Mouse (Mus musculus) fibroblast of lung, adult 2 months (primary cell): ENCODE measurements around the gene Stox1.
"Not testable (repeated sequence)": the region's sequence is repeated elsewhere in the genome, so short reads cannot be mapped to it uniquely, and the experiment has no call there.

Experiments used
- DNase-seq: peaks from one replicate; pipeline ENCODE4 v3.0.0-alpha.2; 2011; ENCODE audit warnings: low read depth

Gene Stox1

DNA sequence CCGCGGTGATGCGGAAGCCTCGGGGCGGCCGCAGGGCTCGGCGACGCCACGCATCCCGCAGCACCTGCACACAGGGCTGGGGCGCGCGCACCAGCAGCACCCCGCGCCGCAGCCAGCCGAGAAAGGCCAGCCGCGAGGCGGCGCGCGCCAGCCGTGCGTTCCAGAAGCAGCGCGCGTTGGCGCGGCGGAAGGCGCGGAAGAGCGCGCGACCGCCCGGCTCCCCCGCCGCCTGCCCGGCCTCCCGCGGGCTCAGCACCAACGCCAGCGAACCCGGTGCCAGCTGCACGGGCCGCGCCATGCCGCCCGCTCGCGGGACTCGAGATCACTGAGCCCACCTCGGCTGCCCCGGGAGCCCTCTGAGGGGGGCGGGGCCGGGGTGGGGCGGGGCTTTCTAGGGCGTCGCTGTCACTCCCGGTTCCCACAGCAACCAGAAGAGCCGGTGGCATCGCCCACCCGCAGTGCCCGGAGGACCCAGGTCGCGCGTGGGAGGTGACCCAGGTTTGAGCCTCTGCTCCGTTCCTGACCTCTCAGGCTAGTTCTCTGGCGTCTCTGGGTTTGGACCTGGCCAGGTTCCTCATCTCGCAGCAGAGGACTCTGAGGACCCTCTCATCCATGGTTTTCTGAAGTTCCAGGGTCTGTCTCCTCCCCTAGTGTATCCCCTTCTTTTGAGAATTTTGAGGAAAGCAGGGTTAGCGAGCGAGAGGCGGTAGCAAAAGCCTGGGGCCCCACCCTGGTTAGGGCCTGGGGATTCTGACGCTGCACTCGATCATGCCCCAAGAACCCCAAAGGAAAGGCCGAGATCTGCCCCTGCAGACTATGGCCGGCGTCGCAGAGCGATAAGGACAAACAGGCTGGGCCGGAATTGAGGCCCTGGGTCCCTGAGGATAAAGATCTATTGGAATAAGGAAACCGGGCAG, at the start of gene Stox1:
TSS of gene Stox1 (minus strand) at position 358 of the 917 bp plus-strand sequence.
- no peak for DNase-seq

DNA sequence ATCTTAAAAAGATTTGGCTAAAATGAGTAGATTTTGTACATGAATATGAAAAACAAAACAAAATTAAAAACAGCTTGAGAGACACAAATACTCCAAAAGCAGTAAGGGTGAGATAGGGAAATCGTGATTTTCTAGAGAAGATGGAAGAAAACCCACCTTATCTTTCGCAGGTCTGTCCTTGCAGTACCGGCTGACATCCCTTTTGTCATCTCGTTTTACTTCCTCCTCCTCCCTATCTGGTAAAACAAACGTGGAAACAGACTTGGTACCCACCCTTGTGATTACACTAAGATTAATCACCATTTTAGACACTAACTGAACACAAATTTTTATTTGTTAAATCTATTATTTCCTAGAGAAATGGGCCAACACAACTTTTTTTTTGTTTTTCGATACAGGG, 24.9 kb upstream of the Stox1 start:
- DNase-seq = no peak

DNA sequence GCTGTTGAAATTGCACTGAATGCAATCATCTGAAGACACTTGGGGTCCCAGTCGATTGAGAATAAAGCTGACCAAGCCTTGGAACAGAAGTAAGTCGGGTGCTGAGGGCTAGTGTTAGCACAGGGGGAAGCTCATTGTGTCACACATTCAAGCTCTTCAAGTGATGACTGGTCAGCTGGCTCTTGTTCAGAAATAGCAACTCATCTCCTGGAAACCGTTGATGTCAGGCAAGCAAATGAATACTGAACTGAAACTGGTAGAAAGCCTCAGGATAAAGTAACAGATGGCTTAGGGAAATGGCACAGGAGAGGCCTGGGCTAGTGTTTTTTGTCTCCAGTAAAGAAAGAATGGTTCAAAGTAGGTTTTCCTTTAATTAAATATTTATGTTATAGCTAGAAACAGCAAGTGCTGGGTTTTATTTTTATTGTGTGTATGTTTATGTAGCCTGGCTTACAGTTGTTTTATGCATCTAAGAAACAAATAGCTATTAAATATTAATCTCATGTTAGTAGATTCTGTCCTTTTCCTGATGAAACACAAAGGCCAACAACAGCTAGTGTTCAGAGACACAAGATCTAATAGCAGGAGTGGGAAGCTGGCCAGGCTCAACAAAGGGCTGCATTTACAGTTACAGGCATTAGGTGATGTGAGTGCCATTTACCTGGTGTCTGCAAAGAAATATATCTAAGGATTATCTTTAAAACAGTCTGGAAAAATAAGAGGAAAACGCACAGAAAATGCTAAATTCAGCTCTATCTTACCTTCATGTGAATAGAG, 14.2 kb upstream of the Stox1 start:
- DNase-seq = no peak

- DNase-seq = no peak
These were observed 11.2 kb upstream of the Stox1 start for GRCm38 (mm10) chr10:62736965-62737688.

DNA sequence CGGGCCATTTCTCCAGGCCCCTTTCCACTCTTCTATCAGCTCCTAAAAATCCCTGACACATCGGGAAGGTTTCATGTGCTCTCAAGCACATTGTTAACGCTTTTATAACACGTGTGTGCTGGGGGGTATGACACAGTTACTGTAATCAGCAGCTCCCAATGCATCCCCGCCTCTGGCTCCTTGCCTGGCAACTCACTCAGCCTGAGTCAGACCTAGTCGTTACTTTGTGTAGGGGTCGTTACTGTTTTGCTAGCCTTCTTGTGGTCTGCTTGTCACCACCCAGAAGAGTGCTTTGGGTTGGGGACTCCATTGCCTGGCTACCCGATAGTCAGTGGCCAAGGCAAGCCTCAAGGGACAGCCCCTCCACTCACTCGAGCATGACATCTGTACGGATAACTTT, 4.9 kb upstream of the Stox1 start:
- DNase-seq = no peak

DNA sequence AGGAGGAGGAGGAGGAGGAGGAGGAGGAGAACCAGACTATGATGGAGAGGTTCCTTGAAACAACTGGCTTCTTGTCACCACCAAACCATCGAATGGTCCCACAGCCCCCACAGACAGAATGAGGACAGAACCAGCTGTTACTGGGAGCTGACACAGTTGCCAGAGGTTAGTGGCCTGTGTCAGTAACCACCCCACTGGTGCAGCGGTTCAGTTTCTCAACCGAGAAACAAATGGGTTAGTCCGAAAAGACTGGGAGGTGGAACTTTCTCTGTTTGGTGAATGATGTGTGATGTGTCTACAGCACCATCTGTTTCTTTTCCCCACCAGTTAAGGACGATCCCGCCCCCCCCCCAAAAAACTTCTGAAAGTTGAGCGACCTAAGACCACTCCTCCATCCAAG, 992 bp downstream of the Stox1 start:
- DNase-seq = no peak

GRCm38 (mm10) chr10:62722701-62723100, 3.2 kb downstream of the Stox1 start:
- DNase-seq = no peak

DNA sequence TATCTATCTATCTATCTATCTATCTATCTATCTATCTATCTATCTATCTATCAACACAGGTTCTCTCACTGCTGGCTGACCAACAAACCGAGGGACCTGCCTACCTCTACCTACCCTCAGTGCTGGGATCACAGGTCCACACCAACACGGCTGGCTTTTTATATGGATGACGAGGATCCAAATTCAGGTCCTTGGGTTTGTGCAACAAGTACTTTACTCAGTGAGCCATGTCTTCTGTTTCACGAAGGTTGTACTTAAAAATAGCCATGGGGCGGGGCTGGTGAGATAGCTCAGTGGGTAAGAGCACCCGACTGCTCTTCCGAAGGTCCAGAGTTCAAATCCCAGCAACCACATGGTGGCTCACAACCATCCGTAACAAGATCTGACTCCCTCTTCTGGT, 5.4 kb downstream of the Stox1 start:
- not testable (repeated sequence) for DNase-seq

DNA sequence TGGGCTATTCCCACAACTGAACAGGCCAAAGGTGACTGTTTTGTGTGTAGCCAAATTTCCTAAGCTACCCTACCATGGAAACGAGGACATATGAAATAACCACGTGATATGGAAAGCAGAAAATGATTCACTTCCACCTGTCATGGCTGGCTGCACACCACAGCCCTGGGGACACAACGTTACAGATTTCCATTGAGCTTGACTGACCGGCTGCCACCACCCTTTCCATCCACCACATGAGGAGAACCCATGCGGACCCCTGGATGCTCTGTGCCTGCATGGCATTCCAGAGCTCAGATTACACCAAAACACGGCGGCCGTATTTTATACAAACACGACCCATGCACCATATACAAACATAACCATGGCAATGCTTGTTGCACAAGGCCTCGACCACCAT, 12.5 kb downstream of the Stox1 start:
- DNase-seq = no peak

- DNase-seq = no peak
These were observed 22.3 kb downstream of the Stox1 start for GRCm38 (mm10) chr10:62703579-62703978.

- no peak for DNase-seq
These were observed 23.5 kb downstream of the Stox1 start for GRCm38 (mm10) chr10:62702436-62702835.

DNA sequence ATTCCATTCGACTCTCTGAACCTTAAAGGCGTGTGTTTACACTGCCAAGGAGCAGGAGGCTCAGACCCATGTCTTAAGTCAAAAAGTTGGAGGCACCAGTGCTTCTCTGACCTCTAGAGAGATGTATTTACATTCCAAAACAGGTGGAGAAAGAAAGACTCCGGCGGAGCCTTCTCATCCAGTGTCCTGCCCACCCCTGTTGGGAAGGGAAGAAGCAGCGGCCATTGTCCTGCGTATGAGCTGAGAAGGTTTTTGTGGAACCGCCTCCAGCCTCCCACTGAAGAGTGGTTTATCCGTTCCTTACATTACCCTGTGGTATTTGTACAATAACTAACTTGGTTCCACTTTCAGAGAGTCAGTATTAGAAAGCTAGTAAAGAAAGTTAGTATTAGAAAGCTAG, 33.2 kb downstream of the Stox1 start:
- no peak for DNase-seq

DNA sequence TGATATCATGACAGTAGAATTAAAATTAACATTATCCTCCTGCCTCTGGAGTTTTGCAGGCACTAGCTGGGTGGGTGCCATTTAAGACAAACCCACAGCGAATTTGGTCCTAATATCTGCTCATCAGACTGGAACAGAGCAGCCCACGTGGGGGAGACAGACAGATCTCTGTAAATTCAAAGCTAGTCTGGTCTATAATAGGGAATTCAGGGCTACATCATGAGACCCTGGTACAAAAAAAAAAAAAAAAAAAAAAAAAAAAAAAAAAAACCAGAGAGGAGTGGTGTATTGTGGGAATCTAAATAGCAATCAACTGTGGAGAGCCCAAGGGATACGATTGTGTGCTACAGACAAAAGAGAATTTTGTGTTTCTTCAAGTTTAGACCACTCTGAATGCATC, 33.7 kb downstream of the Stox1 start:
- no peak for DNase-seq

DNA sequence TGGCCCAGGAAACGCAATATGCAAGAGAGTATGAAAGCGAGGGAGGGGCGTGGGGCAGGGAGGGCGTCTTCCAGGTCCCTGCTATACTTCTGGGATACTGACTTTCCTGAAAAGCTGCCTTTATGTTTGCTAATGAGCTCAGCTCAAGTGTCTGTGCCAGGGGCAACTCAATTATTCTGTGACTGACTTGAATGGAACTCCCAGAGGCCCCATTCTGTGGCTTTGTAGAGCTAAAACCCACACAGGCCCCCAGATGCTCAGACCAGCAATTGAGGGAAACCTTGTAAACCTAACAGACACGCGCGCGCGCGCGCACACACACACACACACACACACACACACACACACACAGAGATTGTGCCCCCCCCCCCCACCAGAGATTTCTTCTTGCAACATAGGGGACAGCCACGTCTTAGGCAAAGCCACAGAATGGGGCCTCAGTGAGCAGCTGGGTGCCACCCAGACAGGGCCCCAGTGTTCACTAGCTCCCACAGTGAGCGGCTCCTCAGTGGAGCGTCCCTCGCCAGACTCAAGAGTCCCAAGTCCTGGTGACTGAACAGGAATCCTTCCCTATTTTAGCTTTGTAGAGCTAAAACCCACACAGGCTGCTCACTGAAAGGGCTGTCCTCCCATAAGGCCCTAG, 38.8 kb downstream of the Stox1 start:
- no peak for DNase-seq

- no peak for DNase-seq
These were observed 42.9 kb downstream of the Stox1 start for GRCm38 (mm10) chr10:62683043-62683442.

DNA sequence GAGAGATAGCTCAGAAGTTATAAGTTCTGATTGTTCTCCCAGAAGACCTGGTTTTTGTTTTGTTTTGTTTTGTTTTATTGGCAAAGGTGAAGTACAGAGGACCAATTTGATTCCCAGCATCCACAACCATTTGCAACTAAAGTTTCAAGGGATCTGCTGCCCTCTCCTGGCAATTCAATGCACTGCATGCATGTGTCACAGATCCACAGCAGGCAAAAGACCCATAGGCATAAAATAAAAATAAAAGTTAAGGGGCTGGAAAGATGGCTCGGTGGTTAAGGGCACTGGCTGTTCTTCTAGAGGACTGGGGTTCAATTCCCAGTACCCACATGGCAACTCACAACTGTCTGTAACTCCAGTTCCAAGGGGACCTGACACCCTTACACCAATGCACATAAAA, 46.1 kb downstream of the Stox1 start:
- no peak for DNase-seq

DNA sequence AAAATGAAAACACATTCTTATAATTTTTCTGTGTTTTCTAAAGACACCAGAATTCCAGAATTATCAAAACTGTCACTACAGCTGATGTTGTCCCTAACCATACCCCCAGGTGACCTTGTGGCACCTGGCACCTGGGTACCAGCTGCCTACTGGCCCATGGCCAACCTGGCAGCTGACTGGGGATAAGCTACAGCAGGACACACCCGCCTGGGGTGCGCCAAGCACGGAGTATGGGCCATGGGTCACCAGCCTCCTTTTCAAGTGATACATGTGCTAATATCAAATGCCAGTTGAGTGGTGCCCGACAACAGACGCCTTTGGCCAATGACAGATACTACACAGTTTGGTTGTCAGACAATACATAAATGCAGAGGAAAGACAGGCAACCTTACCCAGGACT, 48.6 kb downstream of the Stox1 start:
- no peak for DNase-seq

GRCm38 (mm10) chr10:62676196-62676595, 49.7 kb downstream of the Stox1 start:
- no peak for DNase-seq

DNA sequence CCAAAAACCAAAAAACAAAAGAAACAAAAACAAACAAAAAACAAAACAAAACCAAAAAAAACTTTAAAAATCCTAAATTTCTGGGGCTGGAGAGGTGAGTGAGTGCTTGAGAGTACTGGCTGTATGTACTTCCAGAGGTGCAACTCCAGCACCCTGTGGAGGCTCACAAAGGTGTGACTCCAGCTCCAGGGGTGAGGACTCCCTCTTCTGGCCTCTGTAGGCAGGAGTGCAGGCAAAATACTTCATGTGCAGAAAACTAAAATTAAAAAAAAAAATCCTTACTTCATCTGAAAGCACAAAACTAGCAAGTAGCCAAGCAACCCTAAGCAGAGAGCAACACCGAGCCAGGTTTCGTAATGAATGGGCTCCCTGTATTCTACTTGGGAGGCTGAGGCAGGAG, 53.6 kb downstream of the Stox1 start:
- no peak for DNase-seq

DNA sequence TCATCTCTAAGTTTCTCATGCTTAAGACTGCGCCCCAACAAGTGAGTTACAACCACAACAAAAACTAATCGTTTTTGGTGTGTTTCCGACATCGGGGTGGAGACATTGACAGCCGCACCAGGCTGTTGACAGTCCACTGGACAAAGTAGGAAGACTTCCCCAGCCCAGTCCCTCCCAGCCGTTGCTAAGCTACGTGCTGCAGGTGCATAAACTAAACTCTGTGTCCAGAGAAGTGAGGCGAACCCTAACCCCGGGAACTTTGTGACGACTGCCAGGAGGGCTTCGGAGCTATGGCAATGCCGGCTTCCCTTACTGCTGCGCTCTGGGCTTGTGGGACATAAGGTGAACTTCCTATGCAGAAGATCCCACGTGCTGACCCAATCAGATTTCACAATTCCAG, 56.7 kb downstream of the Stox1 start:
- no peak for DNase-seq

DNA sequence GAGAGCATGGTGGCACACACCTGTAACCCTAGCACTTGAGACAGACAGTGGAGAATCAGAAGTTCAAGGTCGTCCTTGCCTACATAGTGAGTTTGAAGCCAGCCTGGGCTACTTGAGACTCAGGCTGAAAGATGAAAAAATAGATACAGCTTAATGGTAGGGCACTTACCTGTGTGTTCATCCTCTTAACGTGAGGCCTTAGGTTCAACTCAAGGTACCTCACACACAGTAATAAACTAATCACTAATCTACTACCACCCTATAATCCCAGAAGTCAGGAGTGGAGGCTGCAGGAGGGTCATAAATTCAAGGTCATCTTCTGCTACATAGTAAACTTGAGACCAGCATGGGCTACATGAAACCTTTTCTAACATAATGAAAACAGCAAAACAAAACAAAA, 57.5 kb downstream of the Stox1 start:
- DNase-seq = no peak

- no peak for DNase-seq
These were observed 57.9 kb downstream of the Stox1 start for GRCm38 (mm10) chr10:62668043-62668442.
